Mouse (Mus musculus) right cerebral cortex, adult 18-20 months (tissue): ENCODE data around the gene Col26a1.
"Not testable (repeated sequence)": the region's sequence is repeated elsewhere in the genome, so short reads cannot be mapped to it uniquely, and the experiment has no call there.

ENCODE experiments used
- DNase-seq: peaks from one replicate; pipeline ENCODE4 v3.0.0; 2022; ENCODE audit warnings: mixed read lengths

Col26a1 gene

GRCm38 (mm10) chr5:136805019-136805418 is 78.0 kb downstream of the Col26a1 start:
- DNase-seq: no peak

GRCm38 (mm10) chr5:136804246-136804645 is 78.8 kb downstream of the Col26a1 start:
- DNase-seq: no peak

- no peak for DNase-seq
These were observed 80.3 kb downstream of the Col26a1 start for GRCm38 (mm10) chr5:136802732-136803131.

- no peak for DNase-seq
These were observed 86.1 kb downstream of the Col26a1 start for GRCm38 (mm10) chr5:136796917-136797316.

- no peak for DNase-seq
These were observed 89.2 kb downstream of the Col26a1 start for GRCm38 (mm10) chr5:136793807-136794206.

- DNase-seq: no peak
These were observed 90.5 kb downstream of the Col26a1 start for GRCm38 (mm10) chr5:136792541-136792940.

GRCm38 (mm10) chr5:136791204-136791603 is 91.8 kb downstream of the Col26a1 start:
- DNase-seq: no peak

GRCm38 (mm10) chr5:136790570-136791196 is 92.3 kb downstream of the Col26a1 start:
- DNase-seq: peak; percentile 88

GRCm38 (mm10) chr5:136784531-136784930 is 98.5 kb downstream of the Col26a1 start:
- peak; percentile 57 for DNase-seq

GRCm38 (mm10) chr5:136782600-136782999 is 100.4 kb downstream of the Col26a1 start:
- DNase-seq: no peak

- peak; percentile 15 for DNase-seq
These were observed 102.5 kb downstream of the Col26a1 start for GRCm38 (mm10) chr5:136780465-136780864.

GRCm38 (mm10) chr5:136779946-136780345 is 103.1 kb downstream of the Col26a1 start:
- no peak for DNase-seq

GRCm38 (mm10) chr5:136775548-136775947 is 107.5 kb downstream of the Col26a1 start:
- peak; percentile 6 for DNase-seq

GRCm38 (mm10) chr5:136773044-136774039 is 109.7 kb downstream of the Col26a1 start:
- no peak for DNase-seq

- DNase-seq: no peak
These were observed 111.9 kb downstream of the Col26a1 start for GRCm38 (mm10) chr5:136771132-136771531.

GRCm38 (mm10) chr5:136767304-136767703 is 115.7 kb downstream of the Col26a1 start:
- no peak for DNase-seq

GRCm38 (mm10) chr5:136764157-136764669 is 118.8 kb downstream of the Col26a1 start:
- DNase-seq: no peak

GRCm38 (mm10) chr5:136760345-136760744 is 122.7 kb downstream of the Col26a1 start:
- DNase-seq: peak; percentile 29

- no peak for DNase-seq
These were observed 123.2 kb downstream of the Col26a1 start for GRCm38 (mm10) chr5:136759781-136760180.

- DNase-seq: peak; percentile 44
These were observed 127.3 kb downstream of the Col26a1 start for GRCm38 (mm10) chr5:136755696-136756095.

- no peak for DNase-seq
These were observed 128.9 kb downstream of the Col26a1 start for GRCm38 (mm10) chr5:136754053-136754591.

GRCm38 (mm10) chr5:136753176-136753575 is 129.8 kb downstream of the Col26a1 start:
- DNase-seq: not testable (repeated sequence)

GRCm38 (mm10) chr5:136752104-136752503 is 130.9 kb downstream of the Col26a1 start:
- no peak for DNase-seq
